ENCODE assay signal across 19 mouse cellular contexts in genomic region chr10:99211503-99212265, GRCm38 (mm10). TPM values are rescaled to one million over a fixed set of nuclear protein-coding genes. Genes with fewer than 3 reads are reported as not detected.
DNase-seq lines count a peak whose midpoint lies in the region; ATAC-seq and TF ChIP-seq lines count a peak whose summit lies in the region.
"Had no signal": no experiment of that assay in that cellular context is flagged by ENCODE, and none has a peak within 500 bp of the region (broad histone marks: within the 10 kb centered on the region; RNA-seq: fewer than 3 reads in every experiment).

No protein-coding gene starts in this region.

- no peak overlapping the region for H3K27ac ChIP-seq in liver, embryonic 15.5 days (replicated peaks)
- H3K27ac ChIP-seq in stomach, postnatal 0 days (replicated peaks) = no peak overlapping the region
- H3K27ac ChIP-seq in kidney, embryonic 16.5 days (ENCODE audit: low read length) = no peak overlapping the region
- H3K27ac ChIP-seq: embryonic facial prominence, embryonic 13.5 days; gastrocnemius, adult 2 months; hindbrain, embryonic 13.5 days; left cerebral cortex, adult 2 months; limb, embryonic 12.5 days had no signal

- WGBS in liver, embryonic 15.5 days (ENCODE audit: insufficient replicate concordance) = 59% methylated on average over 9 of the region's 9 CpGs
- 77% methylated on average over 9 of the region's 9 CpGs for WGBS in stomach, postnatal 0 days
- 91% methylated on average over 9 of the region's 9 CpGs for WGBS in kidney, embryonic 16.5 days

- TF ChIP-seq EP300 in stomach, postnatal 0 days (optimal IDR thresholded peaks at IDR 0.05) = no peak

- no peaks in the 10 kb centered on the region for H3K9me3 ChIP-seq in liver, embryonic 15.5 days (replicated peaks)
- H3K9me3 ChIP-seq in stomach, postnatal 0 days (ENCODE audit: control insufficient read depth, low read length) = no peaks in the 10 kb centered on the region
- H3K9me3 ChIP-seq in kidney, embryonic 16.5 days (ENCODE audit: low read length) = no peaks in the 10 kb centered on the region
- H3K9me3 ChIP-seq: embryonic facial prominence, embryonic 13.5 days; hindbrain, embryonic 13.5 days; limb, embryonic 12.5 days had no signal

- no peak overlapping the region for H3K4me2 ChIP-seq in liver, embryonic 15.5 days
- H3K4me2 ChIP-seq in stomach, postnatal 0 days (replicated peaks; ENCODE audit: low read depth) = no peak overlapping the region
- H3K4me2 ChIP-seq in kidney, embryonic 16.5 days (replicated peaks; ENCODE audit: low read depth, low read length) = no peak overlapping the region
- H3K4me2 ChIP-seq: embryonic facial prominence, embryonic 13.5 days; hindbrain, embryonic 13.5 days; limb, embryonic 12.5 days had no signal

- peaks cover 4% of the 10 kb centered on the region; the same call in 1 of the 2 replicates for H3K4me1 ChIP-seq in liver, embryonic 15.5 days (replicated peaks)
- no peaks in the 10 kb centered on the region for H3K4me1 ChIP-seq in stomach, postnatal 0 days (replicated peaks; ENCODE audit: control insufficient read depth, insufficient read depth)
- H3K4me1 ChIP-seq in kidney, embryonic 16.5 days (ENCODE audit: insufficient read depth, low read length) = no peaks in the 10 kb centered on the region; the same call in 1 of the 2 replicates
- H3K4me1 ChIP-seq: hindbrain, embryonic 13.5 days had no signal

- H3K4me3 ChIP-seq in liver, embryonic 15.5 days (replicated peaks) = no peak overlapping the region
- H3K4me3 ChIP-seq in stomach, postnatal 0 days (ENCODE audit: low read depth, low read length) = no peak overlapping the region
- H3K4me3 ChIP-seq in kidney, embryonic 16.5 days (ENCODE audit: low read length) = no peak overlapping the region
- H3K4me3 ChIP-seq: embryonic facial prominence, embryonic 13.5 days; gastrocnemius, adult 2 months; hindbrain, embryonic 13.5 days; left cerebral cortex, adult 2 months; limb, embryonic 12.5 days had no signal

- DNase-seq in heart, adult 11 months = peak; percentile 71
- DNase-seq in heart, postnatal 4 days = no peak
- no peak for DNase-seq in stomach, postnatal 0 days (ENCODE audit: low spot score)
- no peak for DNase-seq in right cerebral cortex, adult 18-20 months
- no peak for DNase-seq in spleen, postnatal 4 days (ENCODE audit: low spot score in 2 of 2)
- DNase-seq: adrenal gland, postnatal 25 days; cerebellum, adult 8-10 months; forebrain, postnatal 0 days; gastrocnemius, adult 2 months; kidney, adult 11 months; kidney, postnatal 14 days; thymus, postnatal 36 days had no signal

- ATAC-seq in common myeloid progenitor, adult 5-6 weeks (replicated peaks; ENCODE audit: low read depth, poor library complexity, severe bottlenecking) = peak; percentile 83
- peak; percentile 21; the same call in 1 of the 2 replicates for ATAC-seq in liver, embryonic 15.5 days (ENCODE audit: insufficient read depth)
- ATAC-seq in stomach, postnatal 0 days (ENCODE audit: low FRiP score, low TSS enrichment) = peak; percentile 66; the same call in 1 of the 2 replicates
- no peak for ATAC-seq in kidney, embryonic 16.5 days (ENCODE audit: low FRiP score, low TSS enrichment)
- ATAC-seq: forebrain, postnatal 0 days had no signal

- H3K36me3 ChIP-seq in liver, embryonic 15.5 days (replicated peaks) = no peaks in the 10 kb centered on the region
- H3K36me3 ChIP-seq in stomach, postnatal 0 days (ENCODE audit: control insufficient read depth, insufficient read depth, low read length) = no peaks in the 10 kb centered on the region
- H3K36me3 ChIP-seq in kidney, embryonic 16.5 days (ENCODE audit: insufficient read depth, low read length) = no peaks in the 10 kb centered on the region
- H3K36me3 ChIP-seq: embryonic facial prominence, embryonic 13.5 days; hindbrain, embryonic 13.5 days; limb, embryonic 12.5 days had no signal

- no peak overlapping the region for H3K9ac ChIP-seq in liver, embryonic 15.5 days
- H3K9ac ChIP-seq in stomach, postnatal 0 days (ENCODE audit: low read length) = no peak overlapping the region
- H3K9ac ChIP-seq in kidney, embryonic 16.5 days (replicated peaks; ENCODE audit: low read length) = no peak overlapping the region
- H3K9ac ChIP-seq: embryonic facial prominence, embryonic 13.5 days; forebrain, postnatal 0 days; hindbrain, embryonic 13.5 days; limb, embryonic 12.5 days had no signal

- TF ChIP-seq CTCF in stomach, postnatal 0 days (IDR thresholded peaks at IDR 0.05; ENCODE audit: low read depth) = no peak

- no peaks in the 10 kb centered on the region for H3K27me3 ChIP-seq in liver, embryonic 15.5 days
- no peaks in the 10 kb centered on the region for H3K27me3 ChIP-seq in stomach, postnatal 0 days (ENCODE audit: control insufficient read depth, insufficient read depth, low read length)
- H3K27me3 ChIP-seq in kidney, embryonic 16.5 days (ENCODE audit: insufficient read depth, low read length) = no peaks in the 10 kb centered on the region
- H3K27me3 ChIP-seq: embryonic facial prominence, embryonic 13.5 days; hindbrain, embryonic 13.5 days; limb, embryonic 12.5 days had no signal

RNA-seq across cellular contexts. Expression of gene Dusp6, which starts 51.3 kb away (rescaled TPM):
- 10 to 100 TPM; 37.0 to 38.2 TPM for total RNA-seq in heart, postnatal 4 days (2021)
- 28.8 and 37.5 TPM in 2 replicates for total RNA-seq in common myeloid progenitor, adult 5-6 weeks (2017)
- 19.1 and 25.6 TPM in 2 replicates for polyA plus RNA-seq in liver, embryonic 15.5 days (2015; fragmentation: Nextera tagmentation; extraction: Ambion mirVana)
- 17.4 and 18.7 TPM in 2 replicates for polyA plus RNA-seq in stomach, postnatal 0 days (2015; fragmentation: Nextera tagmentation; extraction: Ambion mirVana)
- 87.9 and 95.9 TPM in 2 replicates for polyA plus RNA-seq in kidney, embryonic 16.5 days (2015; fragmentation: Nextera tagmentation; extraction: Ambion mirVana)
